Mouse (Mus musculus): ENCODE results near the gene Gm12185.
"Not testable (repeated sequence)": the region's sequence is repeated elsewhere in the genome, so short reads cannot be mapped to it uniquely, and the experiment has no call there.

GRCm38 (mm10) chr11:48974686-48975085 lies 17.3 kb downstream of the Gm12185 start:
- TF ChIP-seq CTCF, EP300 (IDR thresholded peaks at IDR 0.05; ENCODE audit: low read depth): not testable (repeated sequence)
